Mouse (Mus musculus): Measurements from ENCODE around the gene Igf1. TPM values are rescaled to one million over a fixed set of nuclear protein-coding genes. Genes with fewer than 3 reads are reported as not detected.

The Igf1 gene
- polyA plus RNA-seq, 1 experiment, result 39.0 TPM

DNA sequence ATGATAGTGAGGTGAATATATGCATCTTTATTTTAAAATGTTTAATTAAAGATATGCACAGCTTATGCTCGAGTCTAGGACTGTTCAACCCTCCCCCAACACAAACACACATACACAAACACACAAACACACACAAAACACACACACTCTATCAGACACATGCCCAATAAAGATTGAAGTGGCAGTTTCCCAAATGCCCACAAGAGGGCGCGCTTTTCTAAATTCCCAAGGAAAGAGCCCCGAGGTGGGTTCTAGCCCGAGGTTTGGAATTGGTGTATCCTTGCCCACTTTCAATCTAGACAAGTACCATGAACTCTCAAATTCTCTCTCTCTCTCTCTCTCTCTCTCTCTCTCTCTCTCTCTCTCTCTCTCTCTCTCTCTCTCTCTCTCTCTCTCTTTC lies 3.7 kb upstream of the Igf1 start:
- H3K27ac ChIP-seq (replicated peaks; ENCODE audit: low read depth, low read length), result no peak overlapping the region
- no peak overlapping the region for H3K4me3 ChIP-seq (ENCODE audit: insufficient read depth, low read depth, low read length)
- peaks cover 5% of the 10 kb centered on the region; the same call in 1 of the 2 replicates for H3K4me1 ChIP-seq (ENCODE audit: control insufficient read depth, insufficient read depth, insufficient read length, low read length)

GRCm38 (mm10) chr10:87855423-87856122 lies 2.5 kb upstream of the Igf1 start:
- Histone ChIP-seq H3K27ac (replicated peaks; ENCODE audit: low read depth, low read length) (no peak overlapping the region), H3K4me1 (ENCODE audit: control insufficient read depth, insufficient read depth, insufficient read length, low read length) (peaks cover 5% of the 10 kb centered on the region; the same call in 1 of the 2 replicates), H3K4me3 (ENCODE audit: insufficient read depth, low read depth, low read length) (no peak overlapping the region)

DNA sequence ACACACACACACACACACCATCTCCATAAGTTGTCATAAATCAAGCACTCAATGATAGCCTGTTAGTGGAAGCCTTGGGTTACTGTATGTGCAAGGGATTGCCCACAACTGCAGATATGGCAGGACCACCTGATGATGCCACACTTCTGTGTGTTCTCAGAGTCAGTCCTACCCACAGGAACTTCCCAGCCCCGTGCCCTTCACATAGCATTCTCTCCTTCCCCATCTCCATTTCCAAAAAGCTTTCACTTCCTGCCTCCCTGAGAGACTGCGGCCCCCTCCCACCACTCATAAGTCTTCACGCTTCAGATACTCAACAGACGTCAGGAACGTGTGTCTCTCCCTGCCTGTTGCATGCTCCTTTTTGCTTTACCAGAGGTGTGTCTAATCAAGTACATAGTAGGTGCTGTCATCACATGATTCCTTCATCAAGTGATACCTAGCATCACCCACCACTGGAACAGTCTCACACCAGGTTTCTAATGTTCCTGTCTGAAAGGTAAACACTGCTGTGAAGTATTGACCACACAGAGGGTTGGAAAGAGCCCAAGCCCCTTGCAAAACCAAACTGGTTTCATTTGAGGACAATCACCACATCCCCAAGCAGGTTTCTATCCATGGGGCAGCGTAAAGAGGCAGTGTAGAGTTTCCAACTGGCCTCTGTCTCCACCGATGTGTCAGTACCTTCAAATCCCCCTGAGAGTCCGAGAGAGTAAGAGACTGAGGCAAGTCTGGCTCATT lies 680 bp upstream of the Igf1 start:
- Histone ChIP-seq H3K4me1 (ENCODE audit: control insufficient read depth, insufficient read depth, insufficient read length, low read length) (peaks cover 8% of the 10 kb centered on the region; the same call in 1 of the 2 replicates), H3K27ac (replicated peaks; ENCODE audit: low read depth, low read length) (no peak overlapping the region)

GRCm38 (mm10) chr10:87858939-87859338 lies 874 bp downstream of the Igf1 start:
- H3K27ac ChIP-seq (replicated peaks; ENCODE audit: low read depth, low read length), result peak overlapping the region; percentile 52
- peaks cover 18% of the 10 kb centered on the region; the same call in 1 of the 2 replicates for H3K4me1 ChIP-seq (ENCODE audit: control insufficient read depth, insufficient read depth, insufficient read length, low read length)
- peak overlapping the region; percentile 45 for H3K4me3 ChIP-seq (ENCODE audit: insufficient read depth, low read depth, low read length)

More for the DNA sequence above, 680 bp upstream of the Igf1 start:
- no peak overlapping the region for H3K4me3 ChIP-seq (ENCODE audit: insufficient read depth, low read depth, low read length)

GRCm38 (mm10) chr10:87859453-87859852 lies 1.4 kb downstream of the Igf1 start:
- Histone ChIP-seq H3K4me3 (ENCODE audit: insufficient read depth, low read depth, low read length) (peak overlapping the region; percentile 63), H3K4me1 (ENCODE audit: control insufficient read depth, insufficient read depth, insufficient read length, low read length) (peaks cover 18% of the 10 kb centered on the region; the same call in 1 of the 2 replicates), H3K27ac (replicated peaks; ENCODE audit: low read depth, low read length) (peak overlapping the region; percentile 60)

GRCm38 (mm10) chr10:87860181-87861103 lies 2.4 kb downstream of the Igf1 start:
- H3K4me1 ChIP-seq (ENCODE audit: control insufficient read depth, insufficient read depth, insufficient read length, low read length), result peaks cover 18% of the 10 kb centered on the region; the same call in 1 of the 2 replicates
- peak overlapping the region; percentile 63 for H3K4me3 ChIP-seq (ENCODE audit: insufficient read depth, low read depth, low read length)
- H3K27ac ChIP-seq (replicated peaks; ENCODE audit: low read depth, low read length), result peak overlapping the region; percentile 56

- H3K27ac ChIP-seq (replicated peaks; ENCODE audit: low read depth, low read length), result 0 out of 2 replicates have a peak overlapping the region, but pooled peaks have one; percentile 1
- peak overlapping the region; percentile 63 for H3K4me3 ChIP-seq (ENCODE audit: insufficient read depth, low read depth, low read length)
- peaks cover 18% of the 10 kb centered on the region; the same call in 1 of the 2 replicates for H3K4me1 ChIP-seq (ENCODE audit: control insufficient read depth, insufficient read depth, insufficient read length, low read length)
These were observed 3.0 kb downstream of the Igf1 start for GRCm38 (mm10) chr10:87861104-87861455.

- H3K4me1 ChIP-seq (ENCODE audit: control insufficient read depth, insufficient read depth, insufficient read length, low read length), result peaks cover 18% of the 10 kb centered on the region; the same call in 1 of the 2 replicates
- no peak overlapping the region for H3K4me3 ChIP-seq (ENCODE audit: insufficient read depth, low read depth, low read length)
- peak overlapping the region; percentile 26; the same call in 1 of the 2 replicates for H3K27ac ChIP-seq (replicated peaks; ENCODE audit: low read depth, low read length)
These were observed 4.8 kb downstream of the Igf1 start for GRCm38 (mm10) chr10:87862899-87863298.

GRCm38 (mm10) chr10:87863326-87863725 lies 5.3 kb downstream of the Igf1 start:
- H3K4me1 ChIP-seq (ENCODE audit: control insufficient read depth, insufficient read depth, insufficient read length, low read length), result peaks cover 15% of the 10 kb centered on the region; the same call in 1 of the 2 replicates
- H3K4me3 ChIP-seq (ENCODE audit: insufficient read depth, low read depth, low read length), result no peak overlapping the region
- peak overlapping the region; percentile 26; the same call in 1 of the 2 replicates for H3K27ac ChIP-seq (replicated peaks; ENCODE audit: low read depth, low read length)

DNA sequence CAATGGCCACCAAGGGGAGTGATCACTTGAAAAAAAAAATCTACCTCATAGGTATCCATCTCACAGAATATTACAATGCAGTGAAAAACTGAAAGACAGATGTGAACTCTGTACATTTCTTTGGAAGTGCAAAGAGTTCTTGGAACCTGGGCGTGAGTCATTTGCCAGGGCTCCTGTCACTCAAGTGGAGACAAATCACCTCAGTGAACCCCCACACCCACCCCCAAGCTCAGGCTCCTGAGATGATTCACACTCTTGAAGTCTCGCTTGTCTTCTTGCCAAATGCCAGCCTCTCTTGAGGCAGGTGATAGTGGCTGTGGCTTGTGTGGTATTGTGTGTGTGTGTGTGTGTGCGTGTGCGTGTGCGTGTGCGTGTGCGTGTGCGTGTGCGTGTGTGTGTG lies 7.6 kb downstream of the Igf1 start:
- Histone ChIP-seq H3K4me1 (ENCODE audit: control insufficient read depth, insufficient read depth, insufficient read length, low read length) (peaks cover 13% of the 10 kb centered on the region; the same call in 1 of the 2 replicates), H3K27ac (replicated peaks; ENCODE audit: low read depth, low read length) (no peak overlapping the region), H3K4me3 (ENCODE audit: insufficient read depth, low read depth, low read length) (no peak overlapping the region)

DNA sequence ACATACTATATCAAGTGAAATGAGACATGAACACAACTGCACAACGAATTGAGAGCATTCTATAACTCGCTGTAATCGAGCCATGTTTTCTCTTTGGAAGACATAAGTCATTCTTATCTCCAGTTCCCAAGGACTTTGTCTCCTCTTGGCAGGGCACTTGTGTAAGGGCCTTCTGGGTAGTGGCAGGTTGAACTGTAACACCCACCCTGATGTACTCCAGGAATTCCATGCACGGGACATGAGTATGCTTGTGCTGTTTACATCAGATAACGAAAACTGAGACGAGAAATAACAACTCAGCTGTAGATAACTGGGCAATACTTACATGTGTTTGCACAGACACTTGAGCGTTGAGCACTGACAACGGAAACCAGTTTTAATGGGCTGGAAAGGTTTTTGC lies 8.4 kb downstream of the Igf1 start:
- Histone ChIP-seq H3K27ac (replicated peaks; ENCODE audit: low read depth, low read length) (no peak overlapping the region), H3K4me3 (ENCODE audit: insufficient read depth, low read depth, low read length) (no peak overlapping the region)

GRCm38 (mm10) chr10:87867217-87867616 lies 9.2 kb downstream of the Igf1 start:
- Histone ChIP-seq H3K27ac (replicated peaks; ENCODE audit: low read depth, low read length) (no peak overlapping the region), H3K4me3 (ENCODE audit: insufficient read depth, low read depth, low read length) (no peak overlapping the region), H3K4me1 (ENCODE audit: control insufficient read depth, insufficient read depth, insufficient read length, low read length) (peaks cover 12% of the 10 kb centered on the region; the same call in 1 of the 2 replicates)

More for the DNA sequence above, 8.4 kb downstream of the Igf1 start:
- peaks cover 10% of the 10 kb centered on the region; the same call in 1 of the 2 replicates for H3K4me1 ChIP-seq (ENCODE audit: control insufficient read depth, insufficient read depth, insufficient read length, low read length)

DNA sequence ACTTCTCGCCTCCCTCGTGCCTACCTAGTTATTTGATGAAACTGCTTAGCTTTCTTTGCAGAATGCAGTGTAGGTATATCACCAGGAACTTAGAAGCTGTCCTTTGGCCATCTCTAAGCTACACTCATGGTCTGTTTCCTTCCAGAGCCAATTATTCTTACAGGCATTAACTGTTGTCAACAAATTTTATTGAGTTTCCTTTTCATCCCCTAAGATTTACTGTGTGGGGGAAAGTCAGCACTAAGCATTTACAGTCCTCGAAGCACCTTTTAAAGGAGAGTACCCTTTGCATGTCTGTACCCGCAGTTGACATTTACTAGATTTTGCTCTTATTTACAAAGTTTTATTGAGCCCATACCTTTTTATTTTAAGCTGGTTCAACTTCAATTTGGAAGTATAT lies 9.6 kb downstream of the Igf1 start:
- Histone ChIP-seq H3K4me1 (ENCODE audit: control insufficient read depth, insufficient read depth, insufficient read length, low read length) (peaks cover 14% of the 10 kb centered on the region; the same call in 1 of the 2 replicates), H3K27ac (replicated peaks; ENCODE audit: low read depth, low read length) (no peak overlapping the region), H3K4me3 (ENCODE audit: insufficient read depth, low read depth, low read length) (no peak overlapping the region)

DNA sequence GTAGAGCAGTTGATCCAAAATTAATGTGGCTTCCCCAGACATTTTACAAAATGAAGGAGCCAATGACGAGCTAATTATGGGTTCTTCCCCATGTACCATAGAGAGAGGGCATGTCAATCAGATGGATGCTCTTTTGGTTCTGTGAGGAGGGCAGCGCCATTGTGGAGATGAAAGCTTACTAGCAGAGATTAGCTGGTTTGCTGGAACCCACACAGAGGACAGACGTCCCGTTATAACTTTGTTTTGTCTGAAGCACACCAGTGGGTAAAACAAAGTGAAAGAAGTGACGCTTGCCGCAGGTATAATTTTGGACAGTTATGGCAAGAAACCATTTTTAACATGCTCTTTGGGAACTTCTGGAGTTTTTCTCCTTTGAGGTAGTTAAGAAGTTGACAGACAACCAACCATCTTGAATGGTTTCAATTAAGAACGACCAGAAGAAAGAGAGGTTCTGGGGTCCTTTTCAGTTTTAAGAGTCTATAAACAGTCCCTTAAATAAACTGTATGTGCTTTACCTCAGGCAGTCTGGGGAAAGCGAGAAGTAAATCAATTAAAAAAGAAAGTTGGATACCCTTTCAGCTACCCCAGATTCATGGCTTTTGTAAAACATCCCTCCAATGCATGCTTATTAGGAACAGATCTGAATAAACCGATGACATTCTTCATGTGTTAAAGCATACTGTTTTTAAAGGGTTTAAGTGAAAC lies 10.4 kb downstream of the Igf1 start:
- Histone ChIP-seq H3K27ac (replicated peaks; ENCODE audit: low read depth, low read length) (no peak overlapping the region), H3K4me1 (ENCODE audit: control insufficient read depth, insufficient read depth, insufficient read length, low read length) (peaks cover 7% of the 10 kb centered on the region; the same call in 1 of the 2 replicates), H3K4me3 (ENCODE audit: insufficient read depth, low read depth, low read length) (no peak overlapping the region)
